Mouse (Mus musculus): ENCODE data around the gene Gucy2c.

Gene Gucy2c

GRCm38 (mm10) chr6:136781377-136781986 lies at the start of gene Gucy2c:
Gucy2c (minus strand) TSS chr6:136781765.
- DNase-seq (ENCODE audit: low read depth) = no peak

GRCm38 (mm10) chr6:136828681-136829080 lies 47.1 kb upstream of the Gucy2c start:
- no peak for DNase-seq (ENCODE audit: low read depth)

- DNase-seq (ENCODE audit: low read depth) = peak; percentile 93
These were observed 46.5 kb upstream of the Gucy2c start, which contains the start of gene Wbp11 for GRCm38 (mm10) chr6:136827881-136828561. Wbp11 (minus strand) TSS chr6:136828233.

GRCm38 (mm10) chr6:136827516-136827880 lies 45.9 kb upstream of the Gucy2c start, which contains the start of gene BC049715:
BC049715 (plus strand) TSS chr6:136827626.
- no peak for DNase-seq (ENCODE audit: low read depth)

GRCm38 (mm10) chr6:136827116-136827515 lies 45.6 kb upstream of the Gucy2c start:
- DNase-seq (ENCODE audit: low read depth) = no peak

- DNase-seq (ENCODE audit: low read depth) = no peak
These were observed 43.4 kb upstream of the Gucy2c start for GRCm38 (mm10) chr6:136824987-136825386.

- DNase-seq (ENCODE audit: low read depth) = no peak
These were observed 39.5 kb upstream of the Gucy2c start for GRCm38 (mm10) chr6:136821086-136821485.

GRCm38 (mm10) chr6:136820381-136820780 lies 38.8 kb upstream of the Gucy2c start:
- no peak for DNase-seq (ENCODE audit: low read depth)

GRCm38 (mm10) chr6:136817549-136817948 lies 36.0 kb upstream of the Gucy2c start:
- DNase-seq (ENCODE audit: low read depth) = no peak

- no peak for DNase-seq (ENCODE audit: low read depth)
These were observed 35.3 kb upstream of the Gucy2c start for GRCm38 (mm10) chr6:136816826-136817225.

- DNase-seq (ENCODE audit: low read depth) = no peak
These were observed 33.8 kb upstream of the Gucy2c start for GRCm38 (mm10) chr6:136815381-136815780.

GRCm38 (mm10) chr6:136813117-136813516 lies 31.6 kb upstream of the Gucy2c start:
- no peak for DNase-seq (ENCODE audit: low read depth)

GRCm38 (mm10) chr6:136811196-136811595 lies 29.6 kb upstream of the Gucy2c start:
- no peak for DNase-seq (ENCODE audit: low read depth)

GRCm38 (mm10) chr6:136809673-136810072 lies 28.1 kb upstream of the Gucy2c start:
- no peak for DNase-seq (ENCODE audit: low read depth)

GRCm38 (mm10) chr6:136809077-136809476 lies 27.5 kb upstream of the Gucy2c start:
- peak; percentile 63 for DNase-seq (ENCODE audit: low read depth)

GRCm38 (mm10) chr6:136808631-136809046 lies 27.1 kb upstream of the Gucy2c start:
- no peak for DNase-seq (ENCODE audit: low read depth)

- DNase-seq (ENCODE audit: low read depth) = peak; percentile 92
These were observed 26.5 kb upstream of the Gucy2c start, which contains the start of gene H2afj for GRCm38 (mm10) chr6:136808014-136808417. H2afj (plus strand) TSS chr6:136808244.

GRCm38 (mm10) chr6:136807395-136808013 lies 25.9 kb upstream of the Gucy2c start:
- DNase-seq (ENCODE audit: low read depth) = no peak

- DNase-seq (ENCODE audit: low read depth) = no peak
These were observed 25.3 kb upstream of the Gucy2c start for GRCm38 (mm10) chr6:136806819-136807218.

GRCm38 (mm10) chr6:136805409-136805775 lies 23.8 kb upstream of the Gucy2c start:
- no peak for DNase-seq (ENCODE audit: low read depth)

- DNase-seq (ENCODE audit: low read depth) = peak; percentile 60
These were observed 23.3 kb upstream of the Gucy2c start for GRCm38 (mm10) chr6:136804705-136805408.
